Mouse (Mus musculus) heart, embryonic 12.5 days (tissue): ENCODE measurements around the gene Armc10. TPM values are rescaled to one million over a fixed set of nuclear protein-coding genes. Genes with fewer than 3 reads are reported as not detected.
A peak's percentile ranks its signal among the peaks of the same experiment; 100 is the strongest.
"Not testable (repeated sequence)": the region's sequence is repeated elsewhere in the genome, so short reads cannot be mapped to it uniquely, and the experiment has no call there.

Source experiments
- ATAC-seq: fragments of 200-750 bp; cut with Nextera tagmentation; 2 replicates; pipeline ENCODE4 v1.8.0; 2017; ENCODE audit warnings: moderate TSS enrichment, moderate library complexity; ENCODE audit not compliant: insufficient number of reproducible peaks, low FRiP score
- H3K27ac ChIP-seq: fragments of 300-500 bp; sonication (generic); 2 replicates; pipeline ENCODE4 v1.5.1; 2016; ENCODE audit warnings: mild to moderate bottlenecking, moderate library complexity; ENCODE audit not compliant: poor library complexity, severe bottlenecking
- H3K27me3 ChIP-seq: fragments of 300-500 bp; sonication (generic); replicated peaks from 2 replicates; pipeline ENCODE4 v1.6.1; 2016; ENCODE audit warnings: mild to moderate bottlenecking, moderate library complexity
- H3K36me3 ChIP-seq: fragments of 300-500 bp; sonication (generic); 2 replicates; pipeline ENCODE4 v1.6.1; 2016; ENCODE audit warnings: mild to moderate bottlenecking, moderate library complexity
- H3K4me1 ChIP-seq: fragments of 300-500 bp; sonication (generic); replicated peaks from 2 replicates; pipeline ENCODE4 v1.6.1; 2016; ENCODE audit warnings: mild to moderate bottlenecking
- H3K4me2 ChIP-seq: fragments of 300-500 bp; sonication (generic); 2 replicates; pipeline ENCODE4 v1.6.1; 2016; ENCODE audit warnings: mild to moderate bottlenecking, moderate library complexity
- H3K4me3 ChIP-seq: fragments of 300-500 bp; sonication (generic); 2 replicates; pipeline ENCODE4 v1.5.1; 2016; ENCODE audit warnings: mild to moderate bottlenecking
- H3K9ac ChIP-seq: fragments of 300-500 bp; sonication (generic); 2 replicates; pipeline ENCODE4 v1.6.1; 2016; ENCODE audit warnings: mild to moderate bottlenecking, moderate library complexity
- H3K9me3 ChIP-seq: fragments of 300-500 bp; sonication (generic); replicated peaks from 2 replicates; pipeline ENCODE4 v1.6.1; 2016; ENCODE audit warnings: mild to moderate bottlenecking, moderate library complexity
- WGBS: fragments of 180-500 bp; shearing (Covaris S2); methylation state at CpG from one replicate; pipeline ENCODE4 v1.1.7; 2016; 5-methylcytosine and 5-hydroxymethylcytosine counted together
- polyA plus RNA-seq: library from polyadenylated mRNA; unstranded; fragments of >200 nt; fragmentation: Nextera tagmentation; extraction: Ambion mirVana; gene quantifications from 2 replicates; pipeline ENCODE4 v1.2.1, GENCODE M21; 2016

The Armc10 gene
- polyA plus RNA-seq, 1 experiment from 2014 or later: 21.7 TPM

GRCm38 (mm10) chr5:21687042-21687441 lies 41.4 kb downstream of the Armc10 start:
- Histone ChIP-seq H3K4me1 (no peaks in the 10 kb centered on the region), H3K9me3 (peaks cover 3% of the 10 kb centered on the region), H3K27ac (no peak overlapping the region), H3K4me2 (no peak overlapping the region), H3K36me3 (no peaks in the 10 kb centered on the region), H3K27me3 (no peaks in the 10 kb centered on the region), H3K4me3 (no peak overlapping the region), H3K9ac (no peak overlapping the region)
- 28% methylated on average over 4 of the region's 4 CpGs for WGBS
- 0 out of 2 replicates have a peak, but pooled peaks have one; percentile 71 for ATAC-seq

DNA sequence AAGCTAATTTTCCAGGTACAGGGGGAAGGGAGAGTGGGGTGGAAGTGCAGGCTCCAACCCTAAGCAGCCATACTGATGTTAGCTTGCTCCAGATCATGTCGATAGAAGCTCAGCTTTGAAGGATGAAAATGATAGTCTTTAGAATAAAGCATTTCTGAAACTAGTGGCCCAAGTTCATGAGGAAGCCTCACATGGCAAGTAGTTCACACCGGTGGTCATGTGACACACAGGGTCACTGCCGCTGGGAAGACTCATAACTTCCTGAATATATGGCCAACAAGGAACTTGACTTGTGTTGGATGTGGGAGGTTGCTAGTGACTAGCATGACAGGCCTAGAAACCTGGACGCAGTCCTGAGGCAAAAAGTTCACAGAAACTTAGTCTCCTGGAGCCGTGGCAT lies 46.6 kb downstream of the Armc10 start:
- no peaks in the 10 kb centered on the region for H3K4me1 ChIP-seq
- H3K9ac ChIP-seq: no peak overlapping the region
- WGBS: 89% methylated on average over 5 of the region's 5 CpGs
- H3K27ac ChIP-seq: no peak overlapping the region
- H3K4me2 ChIP-seq: no peak overlapping the region
- no peaks in the 10 kb centered on the region for H3K9me3 ChIP-seq
- no peaks in the 10 kb centered on the region for H3K27me3 ChIP-seq
- H3K4me3 ChIP-seq: no peak overlapping the region
- no peak for ATAC-seq
- H3K36me3 ChIP-seq: no peaks in the 10 kb centered on the region

DNA sequence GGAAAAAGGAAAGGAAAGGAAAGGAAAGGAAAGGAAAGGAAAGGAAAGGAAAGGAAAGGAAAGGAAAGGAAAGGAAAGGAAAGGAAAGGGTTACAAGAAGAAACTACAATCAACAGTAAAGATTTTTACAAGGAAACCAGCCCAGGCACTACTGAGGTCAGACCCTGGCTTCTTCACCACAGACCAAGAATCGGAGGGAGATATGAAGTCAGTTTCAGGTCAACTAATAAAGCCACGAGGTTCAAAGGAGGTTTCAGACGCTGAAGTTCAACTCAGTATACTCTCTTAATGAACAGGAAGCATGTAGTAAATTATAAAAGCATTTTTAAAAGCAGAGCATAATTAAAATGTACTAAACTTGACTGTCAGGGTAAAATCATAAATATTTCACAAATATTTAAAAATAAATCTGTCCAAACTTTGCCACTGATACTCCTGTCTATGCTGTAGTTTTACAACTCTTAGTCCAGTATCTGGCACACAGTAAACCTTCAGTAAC lies 47.8 kb downstream of the Armc10 start:
- WGBS: 70% methylated on average over 3 of the region's 3 CpGs
- no peak overlapping the region for H3K27ac ChIP-seq
- no peak overlapping the region for H3K4me3 ChIP-seq
- no peaks in the 10 kb centered on the region for H3K9me3 ChIP-seq
- H3K4me2 ChIP-seq: no peak overlapping the region
- ATAC-seq: no peak
- H3K27me3 ChIP-seq: no peaks in the 10 kb centered on the region
- H3K36me3 ChIP-seq: no peaks in the 10 kb centered on the region
- H3K9ac ChIP-seq: no peak overlapping the region
- H3K4me1 ChIP-seq: no peaks in the 10 kb centered on the region

DNA sequence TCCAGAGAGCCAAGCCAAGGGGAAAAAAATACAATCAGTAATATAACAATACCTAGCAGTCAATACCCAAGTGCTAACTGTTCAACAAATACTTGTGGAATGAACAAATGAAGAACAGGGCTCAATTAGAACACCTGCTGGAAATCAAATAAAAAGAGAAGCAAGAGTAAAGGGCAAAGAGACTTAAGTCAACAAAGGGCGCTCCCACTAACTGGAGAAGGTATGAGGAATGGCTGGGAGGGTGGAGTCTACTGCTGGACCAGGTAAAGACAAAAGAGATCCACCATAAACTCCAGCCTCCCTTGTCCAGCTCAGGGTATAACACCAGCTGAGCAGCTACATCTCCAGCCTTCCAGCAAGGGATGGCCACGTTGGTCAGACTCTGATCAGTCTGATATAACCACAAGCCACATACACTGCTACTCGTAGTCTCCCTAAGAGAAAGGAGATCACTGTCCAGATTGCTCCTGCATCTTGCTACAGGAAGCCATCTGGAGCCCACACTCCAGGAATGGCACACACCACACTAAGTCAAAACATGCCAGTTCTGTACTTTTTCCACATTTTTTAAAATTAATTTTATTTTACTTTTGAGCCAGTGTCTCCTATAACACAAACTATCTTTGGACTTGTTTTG lies 49.4 kb downstream of the Armc10 start:
- ATAC-seq: 0 out of 2 replicates have a peak, but pooled peaks have one; percentile 36
- H3K36me3 ChIP-seq: no peaks in the 10 kb centered on the region
- H3K27ac ChIP-seq: no peak overlapping the region
- H3K27me3 ChIP-seq: no peaks in the 10 kb centered on the region
- no peak overlapping the region for H3K4me3 ChIP-seq
- H3K4me1 ChIP-seq: no peaks in the 10 kb centered on the region
- H3K9me3 ChIP-seq: no peaks in the 10 kb centered on the region
- no peak overlapping the region for H3K9ac ChIP-seq
- H3K4me2 ChIP-seq: no peak overlapping the region
- 82% methylated on average over 3 of the region's 3 CpGs for WGBS

DNA sequence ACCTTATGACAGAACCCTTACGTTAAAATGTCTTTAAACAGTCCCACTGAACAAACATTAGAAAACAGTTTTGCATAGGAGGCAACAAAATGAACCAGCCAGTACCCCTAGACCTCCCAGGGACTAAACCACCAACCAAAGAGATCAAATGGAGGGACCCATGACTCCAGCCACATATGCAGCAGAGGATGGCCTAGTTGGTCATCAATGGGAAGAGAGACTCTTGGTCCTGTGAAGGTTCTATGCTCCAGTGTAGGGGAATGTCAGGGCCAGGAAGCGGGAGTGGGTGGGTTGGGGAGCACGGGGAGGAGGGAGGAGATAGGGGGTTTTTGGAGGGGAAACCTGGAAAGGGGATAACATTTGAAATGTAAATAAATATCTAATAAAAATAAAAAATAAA lies 53.9 kb downstream of the Armc10 start:
- WGBS: 92% methylated on average over 3 of the region's 3 CpGs

GRCm38 (mm10) chr5:21700272-21700821 lies 54.7 kb downstream of the Armc10 start:
- Histone ChIP-seq H3K9me3 (no peaks in the 10 kb centered on the region), H3K4me3 (peak overlapping the region; percentile 68), H3K27me3 (no peaks in the 10 kb centered on the region), H3K4me2 (peak overlapping the region; percentile 69), H3K36me3 (no peaks in the 10 kb centered on the region), H3K4me1 (0 out of 2 replicates have a peak, but pooled peaks cover 4% of the 10 kb centered on the region), H3K27ac (no peak overlapping the region), H3K9ac (no peak overlapping the region)
- 23% methylated on average over 10 of the region's 10 CpGs for WGBS
- ATAC-seq: no peak

More for the DNA sequence above, 53.9 kb downstream of the Armc10 start:
- H3K36me3 ChIP-seq, H3K9ac ChIP-seq, H3K9me3 ChIP-seq, ATAC-seq, H3K27ac ChIP-seq, H3K4me1 ChIP-seq, H3K4me3 ChIP-seq, H3K27me3 ChIP-seq: not testable (repeated sequence)
- H3K4me2 ChIP-seq: 0 out of 2 replicates have a peak overlapping the region, but pooled peaks have one; percentile 13

GRCm38 (mm10) chr5:21700934-21701333 lies 55.3 kb downstream of the Armc10 start:
- peak; percentile 23 for ATAC-seq
- H3K9ac ChIP-seq: peak overlapping the region; percentile 69
- peak overlapping the region; percentile 69 for H3K4me2 ChIP-seq
- peak overlapping the region; percentile 68 for H3K4me3 ChIP-seq
- H3K4me1 ChIP-seq: 0 out of 2 replicates have a peak, but pooled peaks cover 4% of the 10 kb centered on the region
- under 1% methylated on average over 22 of the region's 22 CpGs for WGBS
- H3K9me3 ChIP-seq: peaks cover 2% of the 10 kb centered on the region; the same call in 1 of the 2 replicates
- H3K27ac ChIP-seq: peak overlapping the region; percentile 14; the same call in 1 of the 2 replicates
- H3K36me3 ChIP-seq: no peaks in the 10 kb centered on the region
- no peaks in the 10 kb centered on the region for H3K27me3 ChIP-seq

DNA sequence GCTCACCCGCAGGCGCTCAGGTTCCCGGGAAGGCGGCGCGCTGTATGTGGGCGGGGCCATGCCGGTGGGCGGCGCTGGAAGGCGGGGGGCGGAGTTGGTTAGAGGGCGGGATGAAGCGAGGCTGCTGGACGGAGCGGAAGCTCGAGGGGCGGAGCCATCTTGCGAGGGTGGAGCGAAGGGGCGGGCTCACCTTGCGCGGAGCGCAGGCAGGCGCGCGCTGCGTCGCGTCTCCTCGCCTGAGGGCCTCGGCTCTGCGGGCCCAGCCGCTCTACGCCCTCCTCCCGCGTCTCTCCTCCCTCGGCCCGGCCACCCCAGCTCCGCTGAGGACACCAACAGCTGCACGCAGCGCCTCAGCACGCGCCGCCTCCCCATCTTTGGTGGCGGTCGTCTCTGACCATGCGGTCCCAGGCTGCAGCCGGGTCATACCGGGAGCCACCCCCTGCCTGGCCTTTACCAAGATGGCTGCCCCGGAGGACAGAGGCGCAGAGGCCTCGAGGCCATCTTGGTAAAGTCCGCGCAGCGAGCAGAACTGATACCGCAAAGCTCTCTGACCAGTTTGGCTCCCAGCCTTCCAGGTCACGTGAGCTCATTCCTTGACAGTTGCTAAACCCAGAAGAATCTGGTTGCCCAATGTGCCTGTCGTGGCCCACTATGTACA lies 55.9 kb downstream of the Armc10 start, which contains the start of gene Napepld:
Gene Napepld (minus strand): TSS at position 46 of the 658 bp plus-strand sequence.
- H3K9ac ChIP-seq: peak within 1 kb of the TSS; percentile 89
- peak within 1 kb of the TSS; percentile 95 for H3K27ac ChIP-seq
- no peaks in the 10 kb centered on the region for H3K27me3 ChIP-seq
- H3K36me3 ChIP-seq: no peaks in the 10 kb centered on the region
- peak; percentile 99 for ATAC-seq
- H3K9me3 ChIP-seq: peaks cover 4% of the 10 kb centered on the region; the same call in 1 of the 2 replicates
- 0 out of 2 replicates have a peak, but pooled peaks cover 4% of the 10 kb centered on the region for H3K4me1 ChIP-seq
- H3K4me2 ChIP-seq: peak within 1 kb of the TSS; percentile 69
- under 1% methylated on average over 44 of the region's 59 CpGs for WGBS
- H3K4me3 ChIP-seq: peak within 1 kb of the TSS; percentile 68

- H3K27me3 ChIP-seq: no peaks in the 10 kb centered on the region
- H3K9ac ChIP-seq: no peak overlapping the region
- H3K36me3 ChIP-seq: no peaks in the 10 kb centered on the region
- peak overlapping the region; percentile 69 for H3K4me2 ChIP-seq
- 58% methylated on average over 2 of the region's 2 CpGs for WGBS
- peaks cover 4% of the 10 kb centered on the region; the same call in 1 of the 2 replicates for H3K9me3 ChIP-seq
- H3K4me3 ChIP-seq: peak overlapping the region; percentile 68
- no peak for ATAC-seq
- H3K4me1 ChIP-seq: 0 out of 2 replicates have a peak, but pooled peaks cover 4% of the 10 kb centered on the region
- peak overlapping the region; percentile 95 for H3K27ac ChIP-seq
These were observed 56.4 kb downstream of the Armc10 start for GRCm38 (mm10) chr5:21702009-21702364.

DNA sequence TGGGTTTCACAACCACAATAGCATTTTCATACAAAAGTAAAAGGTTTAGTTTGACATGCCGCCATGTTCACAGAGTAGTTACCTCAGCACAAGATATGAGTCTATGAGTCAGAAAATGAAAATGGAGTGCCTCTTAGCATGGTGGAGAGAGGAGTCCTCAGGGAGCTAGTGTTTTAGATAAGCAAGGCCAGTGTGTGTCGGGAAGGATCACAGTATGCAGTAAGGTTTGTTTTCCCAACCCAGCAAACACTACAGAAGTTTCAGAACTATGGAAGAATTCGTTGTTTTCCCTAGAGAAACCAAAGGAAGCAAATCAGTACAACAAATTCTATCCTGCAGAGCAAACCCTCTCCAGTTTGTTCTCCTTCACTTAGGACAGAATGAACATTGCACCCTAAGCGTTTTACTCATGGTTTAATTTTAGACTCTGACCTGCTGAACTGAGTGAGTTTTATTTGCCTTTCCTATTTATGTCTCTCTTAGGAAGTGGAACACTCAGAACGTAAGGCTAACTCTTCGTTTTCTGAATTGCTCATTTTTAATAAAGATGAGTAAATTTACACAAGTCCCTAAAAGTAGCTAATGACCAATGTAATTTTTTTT lies 57.4 kb downstream of the Armc10 start:
- no peaks in the 10 kb centered on the region for H3K27me3 ChIP-seq
- H3K4me3 ChIP-seq: no peak overlapping the region
- ATAC-seq: no peak
- H3K4me2 ChIP-seq: no peak overlapping the region
- H3K4me1 ChIP-seq: 0 out of 2 replicates have a peak, but pooled peaks cover 4% of the 10 kb centered on the region
- WGBS: 37% methylated on average over 6 of the region's 6 CpGs
- peaks cover 4% of the 10 kb centered on the region; the same call in 1 of the 2 replicates for H3K9me3 ChIP-seq
- H3K9ac ChIP-seq: no peak overlapping the region
- peak overlapping the region; percentile 82 for H3K27ac ChIP-seq
- H3K36me3 ChIP-seq: no peaks in the 10 kb centered on the region

DNA sequence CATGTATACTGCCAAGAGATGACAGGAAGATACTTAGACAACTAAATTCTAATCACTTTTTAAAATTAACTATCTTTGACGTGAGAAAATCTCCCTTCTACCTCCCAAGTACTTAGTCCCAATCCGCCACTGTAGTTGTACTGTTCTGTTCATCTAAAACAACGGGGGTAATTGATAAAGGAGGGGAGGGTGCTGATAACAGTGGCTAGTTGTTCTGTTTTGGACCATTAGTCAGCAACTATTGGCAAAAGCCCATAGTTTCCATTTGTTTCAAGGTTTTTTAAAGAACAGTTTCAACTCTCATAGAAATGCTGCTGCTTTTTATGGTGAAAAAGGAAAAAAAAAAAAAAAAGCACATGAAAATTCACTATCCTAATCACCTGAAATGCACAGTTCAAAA lies 58.1 kb downstream of the Armc10 start:
- no peak overlapping the region for H3K9ac ChIP-seq
- H3K27ac ChIP-seq: no peak overlapping the region
- H3K4me3 ChIP-seq: no peak overlapping the region
- no peaks in the 10 kb centered on the region for H3K27me3 ChIP-seq
- H3K9me3 ChIP-seq: peaks cover 6% of the 10 kb centered on the region
- no peak overlapping the region for H3K4me2 ChIP-seq
- WGBS: 57% methylated on average over 3 of the region's 3 CpGs
- 0 out of 2 replicates have a peak, but pooled peaks cover 4% of the 10 kb centered on the region for H3K4me1 ChIP-seq
- H3K36me3 ChIP-seq: no peaks in the 10 kb centered on the region
- no peak for ATAC-seq
